Mouse (Mus musculus): ENCODE measurements around the gene Disp1. TPM values are rescaled to one million over a fixed set of nuclear protein-coding genes. Genes with fewer than 3 reads are reported as not detected.

Disp1 gene
- total and polyA plus RNA-seq, 3 experiments: 3.8 to 10.5 (median 5.0) TPM

- DNase-seq (ENCODE audit: low spot score): no peak
- no peaks in the 10 kb centered on the region for H3K27me3 ChIP-seq (ENCODE audit: insufficient read depth, low read length)
- H3K4me1 ChIP-seq (ENCODE audit: insufficient read depth, low read depth, low read length): peaks cover 12% of the 10 kb centered on the region
- TF ChIP-seq TAL1 (conservative IDR thresholded peaks at IDR 0.05; ENCODE audit: low read depth, low read length) (no peak), POLR2AphosphoS5 (IDR thresholded peaks at IDR 0.05; ENCODE audit: insufficient replicate concordance, low read depth, low read length) (no peak), CTCF (IDR thresholded peaks at IDR 0.05; ENCODE audit: low read depth, low read length) (no peak), GATA1 (IDR thresholded peaks at IDR 0.05; ENCODE audit: borderline replicate concordance, low read length) (no peak), GATA2 (IDR thresholded peaks at IDR 0.05; ENCODE audit: borderline replicate concordance, low read depth, low read length) (no peak)
- H3K36me3 ChIP-seq (replicated peaks): peaks cover 2% of the 10 kb centered on the region
- H3K9me3 ChIP-seq (replicated peaks): no peaks in the 10 kb centered on the region
- no peak overlapping the region for H3K4me3 ChIP-seq (ENCODE audit: low read depth, low read length)
- no peak for ATAC-seq (ENCODE audit: extremely low read depth, insufficient number of reproducible peaks, low FRiP score, poor library complexity, severe bottlenecking)
Measured at GRCm38 (mm10) chr1:183147438-183147841, 73.9 kb downstream of the Disp1 start.

GRCm38 (mm10) chr1:183146795-183147194 lies 74.5 kb downstream of the Disp1 start:
- Histone ChIP-seq H3K27me3 (ENCODE audit: insufficient read depth, low read length) (no peaks in the 10 kb centered on the region), H3K36me3 (replicated peaks) (peaks cover 2% of the 10 kb centered on the region), H3K4me3 (ENCODE audit: low read depth, low read length) (no peak overlapping the region), H3K9me3 (replicated peaks) (no peaks in the 10 kb centered on the region), H3K4me1 (ENCODE audit: insufficient read depth, low read depth, low read length) (peaks cover 12% of the 10 kb centered on the region)
- DNase-seq (ENCODE audit: low spot score) (no peak), ATAC-seq (ENCODE audit: extremely low read depth, insufficient number of reproducible peaks, low FRiP score, poor library complexity, severe bottlenecking) (no peak)
- no peak for TF ChIP-seq GATA1 (IDR thresholded peaks at IDR 0.05; ENCODE audit: borderline replicate concordance, low read length)
- no peak for TF ChIP-seq CTCF (IDR thresholded peaks at IDR 0.05; ENCODE audit: low read depth, low read length)

- TF ChIP-seq GATA2 (IDR thresholded peaks at IDR 0.05; ENCODE audit: borderline replicate concordance, low read depth, low read length) (no peak), POLR2AphosphoS5 (IDR thresholded peaks at IDR 0.05; ENCODE audit: insufficient replicate concordance, low read depth, low read length) (no peak), GATA1 (IDR thresholded peaks at IDR 0.05; ENCODE audit: borderline replicate concordance, low read length) (no peak)
- no peak for ATAC-seq (ENCODE audit: extremely low read depth, insufficient number of reproducible peaks, low FRiP score, poor library complexity, severe bottlenecking)
- Histone ChIP-seq H3K4me3 (ENCODE audit: low read depth, low read length) (no peak overlapping the region), H3K9me3 (replicated peaks) (no peaks in the 10 kb centered on the region), H3K27me3 (ENCODE audit: insufficient read depth, low read length) (no peaks in the 10 kb centered on the region), H3K4me1 (ENCODE audit: insufficient read depth, low read depth, low read length) (peaks cover 12% of the 10 kb centered on the region), H3K36me3 (replicated peaks) (peaks cover 2% of the 10 kb centered on the region)
- DNase-seq (ENCODE audit: low spot score): no peak
Measured at GRCm38 (mm10) chr1:183146102-183146735, 75.1 kb downstream of the Disp1 start.

- no peak overlapping the region for H3K4me3 ChIP-seq (ENCODE audit: low read depth, low read length)
- no peak for DNase-seq (ENCODE audit: low spot score)
- TF ChIP-seq TAL1 (conservative IDR thresholded peaks at IDR 0.05; ENCODE audit: low read depth, low read length) (no peak), POLR2AphosphoS5 (IDR thresholded peaks at IDR 0.05; ENCODE audit: insufficient replicate concordance, low read depth, low read length) (no peak), CTCF (IDR thresholded peaks at IDR 0.05; ENCODE audit: low read depth, low read length) (no peak), GATA1 (IDR thresholded peaks at IDR 0.05; ENCODE audit: borderline replicate concordance, low read length) (no peak), GATA2 (IDR thresholded peaks at IDR 0.05; ENCODE audit: borderline replicate concordance, low read depth, low read length) (no peak)
- no peak for ATAC-seq (ENCODE audit: extremely low read depth, insufficient number of reproducible peaks, low FRiP score, poor library complexity, severe bottlenecking)
- peaks cover 7% of the 10 kb centered on the region for H3K36me3 ChIP-seq (replicated peaks)
- H3K9me3 ChIP-seq (replicated peaks): no peaks in the 10 kb centered on the region
- H3K4me1 ChIP-seq (ENCODE audit: insufficient read depth, low read depth, low read length): peaks cover 2% of the 10 kb centered on the region
- H3K27me3 ChIP-seq (ENCODE audit: insufficient read depth, low read length): no peaks in the 10 kb centered on the region
Measured at GRCm38 (mm10) chr1:183144602-183145205, 76.6 kb downstream of the Disp1 start.

- no peaks in the 10 kb centered on the region for H3K9me3 ChIP-seq (replicated peaks)
- H3K36me3 ChIP-seq (replicated peaks): peaks cover 9% of the 10 kb centered on the region
- H3K4me1 ChIP-seq (ENCODE audit: insufficient read depth, low read depth, low read length): no peaks in the 10 kb centered on the region
- no peak for ATAC-seq (ENCODE audit: extremely low read depth, insufficient number of reproducible peaks, low FRiP score, poor library complexity, severe bottlenecking)
- H3K27me3 ChIP-seq (ENCODE audit: insufficient read depth, low read length): no peaks in the 10 kb centered on the region
- no peak overlapping the region for H3K4me3 ChIP-seq (ENCODE audit: low read depth, low read length)
- no peak for DNase-seq (ENCODE audit: low spot score)
- TF ChIP-seq TAL1 (conservative IDR thresholded peaks at IDR 0.05; ENCODE audit: low read depth, low read length): no peak
- TF ChIP-seq POLR2AphosphoS5 (IDR thresholded peaks at IDR 0.05; ENCODE audit: insufficient replicate concordance, low read depth, low read length): no peak
- TF ChIP-seq GATA1 (IDR thresholded peaks at IDR 0.05; ENCODE audit: borderline replicate concordance, low read length): no peak
- no peak for TF ChIP-seq GATA2 (IDR thresholded peaks at IDR 0.05; ENCODE audit: borderline replicate concordance, low read depth, low read length)
Measured at GRCm38 (mm10) chr1:183143246-183143645, 78.1 kb downstream of the Disp1 start.

GRCm38 (mm10) chr1:183142566-183142965 lies 78.8 kb downstream of the Disp1 start:
- no peak overlapping the region for H3K4me3 ChIP-seq (ENCODE audit: low read depth, low read length)
- no peak for DNase-seq (ENCODE audit: low spot score)
- no peaks in the 10 kb centered on the region for H3K4me1 ChIP-seq (ENCODE audit: insufficient read depth, low read depth, low read length)
- no peaks in the 10 kb centered on the region for H3K27me3 ChIP-seq (ENCODE audit: insufficient read depth, low read length)
- no peak for TF ChIP-seq GATA1 (IDR thresholded peaks at IDR 0.05; ENCODE audit: borderline replicate concordance, low read length)
- no peak for TF ChIP-seq GATA2 (IDR thresholded peaks at IDR 0.05; ENCODE audit: borderline replicate concordance, low read depth, low read length)
- TF ChIP-seq CTCF (IDR thresholded peaks at IDR 0.05; ENCODE audit: low read depth, low read length): no peak
- no peak for TF ChIP-seq TAL1 (conservative IDR thresholded peaks at IDR 0.05; ENCODE audit: low read depth, low read length)
- no peak for TF ChIP-seq POLR2AphosphoS5 (IDR thresholded peaks at IDR 0.05; ENCODE audit: insufficient replicate concordance, low read depth, low read length)
- peaks cover 9% of the 10 kb centered on the region for H3K36me3 ChIP-seq (replicated peaks)
- H3K9me3 ChIP-seq (replicated peaks): no peaks in the 10 kb centered on the region
- no peak for ATAC-seq (ENCODE audit: extremely low read depth, insufficient number of reproducible peaks, low FRiP score, poor library complexity, severe bottlenecking)

All from G1E (cell line).